Mouse (Mus musculus): ENCODE data around the gene Sept11. TPM values are rescaled to one million over a fixed set of nuclear protein-coding genes. Genes with fewer than 3 reads are reported as not detected.

Gene Sept11
- polyA plus RNA-seq, 1 experiment from 2014 or later: 178 TPM

- ATAC-seq (replicated peaks; ENCODE audit: low FRiP score, low TSS enrichment, low read depth): no peak
- DNase-seq (ENCODE audit: low spot score): no peak
- Histone ChIP-seq H3K9me3 (ENCODE audit: control insufficient read depth, low read length) (no peaks in the 10 kb centered on the region), H3K27me3 (replicated peaks; ENCODE audit: control insufficient read depth, insufficient read depth, low read length) (no peaks in the 10 kb centered on the region), H3K4me1 (replicated peaks; ENCODE audit: control insufficient read depth, insufficient read depth, low read length) (no peaks in the 10 kb centered on the region), H3K9ac (ENCODE audit: low read length) (no peak overlapping the region), H3K27ac (ENCODE audit: low read depth) (no peak overlapping the region), H3K36me3 (ENCODE audit: control insufficient read depth, insufficient read depth, low read length) (peaks cover 76% of the 10 kb centered on the region), H3K4me3 (ENCODE audit: low read depth, low read length) (no peak overlapping the region), H3K4me2 (ENCODE audit: low read length) (no peak overlapping the region)
- 81% methylated on average over 6 of the region's 6 CpGs for WGBS
Measured at GRCm38 (mm10) chr5:93183311-93183710, 90.1 kb downstream of the Sept11 start.

- DNase-seq (ENCODE audit: low spot score) (no peak), ATAC-seq (replicated peaks; ENCODE audit: low FRiP score, low TSS enrichment, low read depth) (no peak)
- 86% methylated on average over 6 of the region's 6 CpGs for WGBS
- no peak overlapping the region for H3K9ac ChIP-seq (ENCODE audit: low read length)
- no peak overlapping the region for H3K4me2 ChIP-seq (ENCODE audit: low read length)
- peaks cover 81% of the 10 kb centered on the region for H3K36me3 ChIP-seq (ENCODE audit: control insufficient read depth, insufficient read depth, low read length)
- H3K27ac ChIP-seq (ENCODE audit: low read depth): no peak overlapping the region
- H3K27me3 ChIP-seq (replicated peaks; ENCODE audit: control insufficient read depth, insufficient read depth, low read length): no peaks in the 10 kb centered on the region
- no peak overlapping the region for H3K4me3 ChIP-seq (ENCODE audit: low read depth, low read length)
- no peaks in the 10 kb centered on the region for H3K4me1 ChIP-seq (replicated peaks; ENCODE audit: control insufficient read depth, insufficient read depth, low read length)
- H3K9me3 ChIP-seq (ENCODE audit: control insufficient read depth, low read length): no peaks in the 10 kb centered on the region
Measured at GRCm38 (mm10) chr5:93184548-93184947, 91.3 kb downstream of the Sept11 start.

GRCm38 (mm10) chr5:93189607-93190006 is 96.4 kb downstream of the Sept11 start:
- 75% methylated on average over 3 of the region's 3 CpGs for WGBS
- ATAC-seq (replicated peaks; ENCODE audit: low FRiP score, low TSS enrichment, low read depth) (no peak), DNase-seq (ENCODE audit: low spot score) (no peak)
- Histone ChIP-seq H3K27me3 (replicated peaks; ENCODE audit: control insufficient read depth, insufficient read depth, low read length) (no peaks in the 10 kb centered on the region), H3K27ac (ENCODE audit: low read depth) (no peak overlapping the region), H3K4me3 (ENCODE audit: low read depth, low read length) (no peak overlapping the region), H3K9ac (ENCODE audit: low read length) (no peak overlapping the region), H3K9me3 (ENCODE audit: control insufficient read depth, low read length) (no peaks in the 10 kb centered on the region), H3K4me2 (ENCODE audit: low read length) (no peak overlapping the region), H3K36me3 (ENCODE audit: control insufficient read depth, insufficient read depth, low read length) (peaks cover 66% of the 10 kb centered on the region), H3K4me1 (replicated peaks; ENCODE audit: control insufficient read depth, insufficient read depth, low read length) (no peaks in the 10 kb centered on the region)

- no peaks in the 10 kb centered on the region for H3K9me3 ChIP-seq (ENCODE audit: control insufficient read depth, low read length)
- H3K4me2 ChIP-seq (ENCODE audit: low read length): no peak overlapping the region
- no peak overlapping the region for H3K9ac ChIP-seq (ENCODE audit: low read length)
- ATAC-seq (replicated peaks; ENCODE audit: low FRiP score, low TSS enrichment, low read depth): no peak
- H3K4me1 ChIP-seq (replicated peaks; ENCODE audit: control insufficient read depth, insufficient read depth, low read length): no peaks in the 10 kb centered on the region
- no peak overlapping the region for H3K27ac ChIP-seq (ENCODE audit: low read depth)
- DNase-seq (ENCODE audit: low spot score): no peak
- WGBS: 97% methylated on average over 5 of the region's 5 CpGs
- H3K4me3 ChIP-seq (ENCODE audit: low read depth, low read length): no peak overlapping the region
- no peaks in the 10 kb centered on the region for H3K27me3 ChIP-seq (replicated peaks; ENCODE audit: control insufficient read depth, insufficient read depth, low read length)
- peaks cover 65% of the 10 kb centered on the region for H3K36me3 ChIP-seq (ENCODE audit: control insufficient read depth, insufficient read depth, low read length)
Measured at GRCm38 (mm10) chr5:93190428-93190827, 97.2 kb downstream of the Sept11 start.

GRCm38 (mm10) chr5:93198232-93198631 is 105.0 kb downstream of the Sept11 start:
- no peaks in the 10 kb centered on the region for H3K9me3 ChIP-seq (ENCODE audit: control insufficient read depth, low read length)

GRCm38 (mm10) chr5:93201181-93201580 is 107.9 kb downstream of the Sept11 start:
- Histone ChIP-seq H3K27ac (ENCODE audit: low read depth) (no peak overlapping the region), H3K9me3 (ENCODE audit: control insufficient read depth, low read length) (no peaks in the 10 kb centered on the region), H3K4me2 (ENCODE audit: low read length) (no peak overlapping the region), H3K4me1 (replicated peaks; ENCODE audit: control insufficient read depth, insufficient read depth, low read length) (0 out of 2 replicates have a peak, but pooled peaks cover 11% of the 10 kb centered on the region), H3K27me3 (replicated peaks; ENCODE audit: control insufficient read depth, insufficient read depth, low read length) (no peaks in the 10 kb centered on the region), H3K36me3 (ENCODE audit: control insufficient read depth, insufficient read depth, low read length) (peaks cover 52% of the 10 kb centered on the region), H3K9ac (ENCODE audit: low read length) (no peak overlapping the region), H3K4me3 (ENCODE audit: low read depth, low read length) (no peak overlapping the region)
- 63% methylated on average over 1 of the region's 1 CpGs for WGBS
- ATAC-seq (replicated peaks; ENCODE audit: low FRiP score, low TSS enrichment, low read depth): no peak
- no peak for DNase-seq (ENCODE audit: low spot score)

More at GRCm38 (mm10) chr5:93198232-93198631, 105.0 kb downstream of the Sept11 start:
- 88% methylated on average over 3 of the region's 3 CpGs for WGBS
- no peak overlapping the region for H3K4me3 ChIP-seq (ENCODE audit: low read depth, low read length)
- H3K27ac ChIP-seq (ENCODE audit: low read depth): no peak overlapping the region
- DNase-seq (ENCODE audit: low spot score) (no peak), ATAC-seq (replicated peaks; ENCODE audit: low FRiP score, low TSS enrichment, low read depth) (no peak)
- H3K4me1 ChIP-seq (replicated peaks; ENCODE audit: control insufficient read depth, insufficient read depth, low read length): 0 out of 2 replicates have a peak, but pooled peaks cover 3% of the 10 kb centered on the region
- H3K4me2 ChIP-seq (ENCODE audit: low read length): no peak overlapping the region
- H3K36me3 ChIP-seq (ENCODE audit: control insufficient read depth, insufficient read depth, low read length): peaks cover 69% of the 10 kb centered on the region
- no peak overlapping the region for H3K9ac ChIP-seq (ENCODE audit: low read length)
- no peaks in the 10 kb centered on the region for H3K27me3 ChIP-seq (replicated peaks; ENCODE audit: control insufficient read depth, insufficient read depth, low read length)

- DNase-seq (ENCODE audit: low spot score) (peak; percentile 69), ATAC-seq (replicated peaks; ENCODE audit: low FRiP score, low TSS enrichment, low read depth) (peak; percentile 67)
- peak overlapping the region; percentile 87 for H3K27ac ChIP-seq (ENCODE audit: low read depth)
- H3K4me1 ChIP-seq (replicated peaks; ENCODE audit: control insufficient read depth, insufficient read depth, low read length): peaks cover 19% of the 10 kb centered on the region; the same call in 1 of the 2 replicates
- peak overlapping the region; percentile 94 for H3K4me3 ChIP-seq (ENCODE audit: low read depth, low read length)
- WGBS: under 1% methylated on average over 62 of the region's 63 CpGs
- no peaks in the 10 kb centered on the region for H3K27me3 ChIP-seq (replicated peaks; ENCODE audit: control insufficient read depth, insufficient read depth, low read length)
- peak overlapping the region; percentile 95 for H3K9ac ChIP-seq (ENCODE audit: low read length)
- peaks cover 17% of the 10 kb centered on the region for H3K36me3 ChIP-seq (ENCODE audit: control insufficient read depth, insufficient read depth, low read length)
- H3K4me2 ChIP-seq (ENCODE audit: low read length): peak overlapping the region; percentile 78
- H3K9me3 ChIP-seq (ENCODE audit: control insufficient read depth, low read length): no peaks in the 10 kb centered on the region
Measured at GRCm38 (mm10) chr5:93205371-93206108, 112.3 kb downstream of the Sept11 start.

GRCm38 (mm10) chr5:93206109-93207005 is 113.1 kb downstream of the Sept11 start, which contains the start of the genes Ccni and 2010109A12Rik:
TSS of gene Ccni (minus strand) at chr5:93206495.
TSS of gene 2010109A12Rik (plus strand) at chr5:93206518.
- DNase-seq (ENCODE audit: low spot score) (peak; percentile 97), ATAC-seq (replicated peaks; ENCODE audit: low FRiP score, low TSS enrichment, low read depth) (peak; percentile 97)
- no peaks in the 10 kb centered on the region for H3K9me3 ChIP-seq (ENCODE audit: control insufficient read depth, low read length)
- WGBS: under 1% methylated on average over 73 of the region's 79 CpGs
- H3K4me2 ChIP-seq (ENCODE audit: low read length): peak within 1 kb of the TSS; percentile 78
- H3K4me3 ChIP-seq (ENCODE audit: low read depth, low read length): peak within 1 kb of the TSS; percentile 94
- peak within 1 kb of the TSS; percentile 95 for H3K9ac ChIP-seq (ENCODE audit: low read length)
- peak within 1 kb of the TSS; percentile 87 for H3K27ac ChIP-seq (ENCODE audit: low read depth)
- peaks cover 9% of the 10 kb centered on the region for H3K36me3 ChIP-seq (ENCODE audit: control insufficient read depth, insufficient read depth, low read length)
- H3K27me3 ChIP-seq (replicated peaks; ENCODE audit: control insufficient read depth, insufficient read depth, low read length): no peaks in the 10 kb centered on the region
- H3K4me1 ChIP-seq (replicated peaks; ENCODE audit: control insufficient read depth, insufficient read depth, low read length): peaks cover 19% of the 10 kb centered on the region; the same call in 1 of the 2 replicates

All from intestine, embryonic 14.5 days (tissue).